Mouse (Mus musculus) spleen, adult 2 months (tissue): ENCODE measurements around the gene Pitpna. TPM values are rescaled to one million over a fixed set of nuclear protein-coding genes. Genes with fewer than 3 reads are reported as not detected.

Experiments
- DNase-seq, 2 experiments: peaks; one replicate each; pipeline versions ENCODE4 v3.0.0 to v3.0.0-alpha.2; 2012 to 2021; ENCODE audit warnings: low spot score in 2 of 2, low read depth in 1 of 2
- H3K27ac ChIP-seq: fragments of 200-500 bp; 2 replicates; pipeline ENCODE4 v1.5.1; 2012; ENCODE audit warnings: low read length, inconsistent platforms; ENCODE audit not compliant: insufficient read depth
- H3K27me3 ChIP-seq: fragments of 200-500 bp; 2 replicates; pipeline ENCODE4 v1.6.1; 2012; ENCODE audit warnings: mild to moderate bottlenecking, moderate library complexity, low read length, inconsistent platforms; ENCODE audit not compliant: control insufficient read depth, insufficient read depth
- H3K36me3 ChIP-seq: fragments of 200-500 bp; 2 replicates; pipeline ENCODE4 v1.6.1; 2012; ENCODE audit warnings: mild to moderate bottlenecking, low read length, inconsistent platforms; ENCODE audit not compliant: control insufficient read depth, insufficient read depth
- H3K4me1 ChIP-seq: fragments of 200-500 bp; 2 replicates; pipeline ENCODE4 v1.6.1; 2011; ENCODE audit warnings: inconsistent platforms; ENCODE audit not compliant: control insufficient read depth, insufficient read depth, insufficient read length
- H3K4me3 ChIP-seq: fragments of 200-500 bp; 2 replicates; pipeline ENCODE4 v1.5.1; 2011; ENCODE audit warnings: mild to moderate bottlenecking, inconsistent platforms; ENCODE audit not compliant: insufficient read depth, insufficient read length; ENCODE audit errors: extremely low read depth
- CTCF ChIP-seq: fragments of 200-500 bp; IDR thresholded peaks from 2 replicates; pipeline ENCODE4 v1.5.1; 2011; ENCODE audit warnings: mild to moderate bottlenecking, inconsistent platforms; ENCODE audit not compliant: insufficient read depth, insufficient read length, insufficient replicate concordance; ENCODE audit errors: extremely low read depth
- POLR2A ChIP-seq: fragments of 200-500 bp; IDR thresholded peaks from 2 replicates; pipeline ENCODE4 v1.6.1; 2011; ENCODE audit warnings: low read depth, low read length, inconsistent platforms
- WGBS: fragments of 180-500 bp; shearing (Covaris S2); methylation state at CpG from one replicate; pipeline ENCODE4 v1.1.7; 2018; 5-methylcytosine and 5-hydroxymethylcytosine counted together
- polyA plus RNA-seq: library from polyadenylated mRNA; depleted of rRNA; stranded (reverse); fragments of >200 nt; gene quantifications from 2 replicates; pipeline ENCODE4 v1.2.3, GENCODE M21; 2012

The Pitpna gene
- polyA plus RNA-seq, 1 experiment, result 51.7 TPM

GRCm38 (mm10) chr11:75649155-75649561 is 61.3 kb downstream of the Pitpna start:
- Histone ChIP-seq H3K4me1 (peaks cover 22% of the 10 kb centered on the region), H3K4me3 (no peak overlapping the region), H3K36me3 (peaks cover 6% of the 10 kb centered on the region), H3K27me3 (no peaks in the 10 kb centered on the region), H3K27ac (peak overlapping the region; percentile 54)
- TF ChIP-seq CTCF (no peak), POLR2A (no peak)
- peak in 1 of 2 experiments; percentile 32 for DNase-seq
- WGBS, result 42% methylated on average over 4 of the region's 4 CpGs

- Histone ChIP-seq H3K27ac (peak within 1 kb of the TSS; percentile 99), H3K27me3 (no peaks in the 10 kb centered on the region), H3K4me3 (peak within 1 kb of the TSS; percentile 95), H3K36me3 (peaks cover 6% of the 10 kb centered on the region), H3K4me1 (peaks cover 24% of the 10 kb centered on the region)
- no peak for TF ChIP-seq POLR2A
- no peak for TF ChIP-seq CTCF
- no peak for DNase-seq
- 91% methylated on average over 7 of the region's 7 CpGs for WGBS
Measured at GRCm38 (mm10) chr11:75650311-75650710, 62.4 kb downstream of the Pitpna start, which contains the start of gene Myo1c. Gene Myo1c (plus strand): TSS chr11:75650504.

GRCm38 (mm10) chr11:75650958-75651425 is 63.1 kb downstream of the Pitpna start:
- peak overlapping the region; percentile 99 for H3K27ac ChIP-seq

GRCm38 (mm10) chr11:75651426-75652221 is 63.7 kb downstream of the Pitpna start:
- Histone ChIP-seq H3K27ac (peak overlapping the region; percentile 99), H3K4me1 (peaks cover 27% of the 10 kb centered on the region), H3K4me3 (peak overlapping the region; percentile 95), H3K36me3 (peaks cover 4% of the 10 kb centered on the region; the same call in 1 of the 2 replicates), H3K27me3 (no peaks in the 10 kb centered on the region)
- no peak for TF ChIP-seq CTCF
- no peak; the same call in 1 of the 2 replicates for TF ChIP-seq POLR2A
- peak; percentile 63 to 85 for DNase-seq
- WGBS, result under 1% methylated on average over 54 of the region's 54 CpGs

More at GRCm38 (mm10) chr11:75650958-75651425, 63.1 kb downstream of the Pitpna start:
- Histone ChIP-seq H3K4me3 (peak overlapping the region; percentile 95), H3K27me3 (no peaks in the 10 kb centered on the region), H3K36me3 (peaks cover 5% of the 10 kb centered on the region; the same call in 1 of the 2 replicates), H3K4me1 (peaks cover 27% of the 10 kb centered on the region)
- DNase-seq, result peak in 1 of 2 experiments; percentile 17
- 17% methylated on average over 13 of the region's 13 CpGs for WGBS
- TF ChIP-seq CTCF (no peak), POLR2A (no peak)

- H3K27ac ChIP-seq, result peak overlapping the region; percentile 99
- peaks cover 4% of the 10 kb centered on the region; the same call in 1 of the 2 replicates for H3K36me3 ChIP-seq
- TF ChIP-seq CTCF, result no peak
- no peak for TF ChIP-seq POLR2A
- H3K27me3 ChIP-seq, result no peaks in the 10 kb centered on the region
- H3K4me1 ChIP-seq, result peaks cover 31% of the 10 kb centered on the region
- 25% methylated on average over 20 of the region's 20 CpGs for WGBS
- peak overlapping the region; percentile 95 for H3K4me3 ChIP-seq
- peak in 1 of 2 experiments; percentile 74 for DNase-seq
Measured at GRCm38 (mm10) chr11:75652222-75652941, 64.5 kb downstream of the Pitpna start.

GRCm38 (mm10) chr11:75652942-75653684 is 65.2 kb downstream of the Pitpna start:
- peak in 1 of 2 experiments; percentile 28 for DNase-seq
- no peaks in the 10 kb centered on the region for H3K27me3 ChIP-seq
- peaks cover 31% of the 10 kb centered on the region for H3K4me1 ChIP-seq
- TF ChIP-seq CTCF (no peak), POLR2A (no peak)
- H3K27ac ChIP-seq, result peak overlapping the region; percentile 99
- peaks cover 6% of the 10 kb centered on the region; the same call in 1 of the 2 replicates for H3K36me3 ChIP-seq
- peak overlapping the region; percentile 95 for H3K4me3 ChIP-seq
- 25% methylated on average over 14 of the region's 14 CpGs for WGBS
